Mouse (Mus musculus) central nervous system, embryonic 14 days (tissue): ENCODE data around the gene Zfp825. TPM values are rescaled to one million over a fixed set of nuclear protein-coding genes. Genes with fewer than 3 reads are reported as not detected.

Experiments
- polyA plus RNA-seq: library from polyadenylated mRNA; depleted of rRNA; stranded (reverse); fragments of >200 nt; gene quantifications from 2 replicates; pipeline ENCODE4 v1.2.3, GENCODE M21; 2012; rRNA removed

Gene Zfp825
- 7.0 and 7.5 TPM in 2 replicates for polyA plus RNA-seq

GRCm38 (mm10) chr13:74493911-74494679, at the start of gene Zfp825:
Gene Zfp825 (minus strand): TSS chr13:74493992.

Other genes starting within 250 kb of the Zfp825 start
- 1.5 and 1.9 TPM in 2 replicates for gene Ahrr, start 201.7 kb downstream of the Zfp825 start, polyA plus RNA-seq
- gene Pdcd6, start 176.4 kb downstream of the Zfp825 start, polyA plus RNA-seq, result 127 and 135 TPM in 2 replicates
- 155 and 161 TPM in 2 replicates for gene Sdha, start 143.7 kb downstream of the Zfp825 start, polyA plus RNA-seq
- 21.6 and 22.8 TPM in 2 replicates for gene Ccdc127, start 143.7 kb downstream of the Zfp825 start, polyA plus RNA-seq
- gene Lrrc14b, start 130.0 kb downstream of the Zfp825 start, polyA plus RNA-seq, result 0.04 and 0.14 TPM in 2 replicates
- 2.0 and 2.1 TPM in 2 replicates for gene Zfp72, start 103.2 kb downstream of the Zfp825 start, polyA plus RNA-seq
- 32.3 and 37.2 TPM in 2 replicates for gene Ftl1-ps1, start 94.3 kb downstream of the Zfp825 start, polyA plus RNA-seq
- 3.1 and 3.3 TPM in 2 replicates for gene Erap1, start 145.6 kb upstream of the Zfp825 start, polyA plus RNA-seq